In the genomic region with DNA sequence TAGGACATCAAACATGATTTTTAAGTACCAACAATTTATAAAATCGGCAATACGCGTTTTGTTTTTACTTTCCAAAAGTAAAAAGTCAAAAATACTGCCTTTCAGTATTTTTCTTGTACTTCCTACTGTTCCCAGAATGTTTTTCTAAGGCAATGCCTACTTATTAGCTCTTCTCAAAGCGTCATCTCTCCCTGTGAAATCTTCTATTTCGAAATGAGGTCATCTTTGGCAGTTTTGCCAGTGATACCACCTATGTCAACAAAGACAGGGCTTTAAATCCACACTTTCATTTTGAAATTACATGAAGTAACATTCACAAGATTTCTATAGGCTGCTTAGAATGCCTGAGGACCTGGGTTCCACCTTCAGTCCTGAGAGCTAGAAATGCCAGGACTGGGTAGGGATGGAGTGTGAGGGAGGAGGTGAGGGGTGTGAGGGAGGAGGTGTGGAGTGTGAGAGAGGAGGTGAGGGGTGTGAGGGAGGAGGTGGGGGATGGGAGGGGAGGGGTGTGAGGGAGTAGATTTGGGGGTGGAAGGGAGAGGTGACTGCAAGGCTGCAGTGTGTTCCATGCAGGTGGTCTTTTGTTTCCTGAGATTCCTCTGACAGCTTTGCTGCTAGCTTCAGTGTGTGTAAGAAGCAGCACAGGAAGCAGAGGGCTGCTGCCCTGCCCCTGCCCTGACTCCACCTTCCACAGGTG, we compare ENCODE assay signal across 7 mouse cellular contexts.
DNase-seq lines count a peak whose midpoint lies in the region; ATAC-seq and TF ChIP-seq lines count a peak whose summit lies in the region.

No protein-coding gene starts in this region.

- POLR2A ChIA-PET in Patski (lab: Charles Lee): no interaction called here

- H3K36me3 ChIP-seq in hindbrain, embryonic 13.5 days: no peaks in the 10 kb centered on the region
- no peaks in the 10 kb centered on the region for H3K36me3 ChIP-seq in midbrain, embryonic 11.5 days (ENCODE audit: control insufficient read depth, insufficient read depth, low read length)

- no peaks in the 10 kb centered on the region for H3K9me3 ChIP-seq in hindbrain, embryonic 13.5 days
- no peaks in the 10 kb centered on the region for H3K9me3 ChIP-seq in midbrain, embryonic 11.5 days (ENCODE audit: control insufficient read depth, low read length)

- H3K4me3 ChIP-seq in hindbrain, embryonic 13.5 days: no peak overlapping the region
- H3K4me3 ChIP-seq in midbrain, embryonic 11.5 days (ENCODE audit: low read depth, low read length): no peak overlapping the region

- peak; percentile 82 for ATAC-seq in Patski
- peak; percentile 84; the same call in 1 of the 2 replicates for ATAC-seq in hindbrain, embryonic 13.5 days (ENCODE audit: low FRiP score)
- ATAC-seq in midbrain, embryonic 11.5 days (ENCODE audit: low FRiP score): peak; percentile 92

- WGBS in hindbrain, embryonic 13.5 days: 90% methylated on average over 5 of the region's 5 CpGs
- WGBS in midbrain, embryonic 11.5 days: 93% methylated on average over 5 of the region's 5 CpGs

- no peak overlapping the region for H3K4me2 ChIP-seq in hindbrain, embryonic 13.5 days
- no peak overlapping the region for H3K4me2 ChIP-seq in midbrain, embryonic 11.5 days

- H3K27ac ChIP-seq in hindbrain, embryonic 13.5 days: no peak overlapping the region
- no peak overlapping the region for H3K27ac ChIP-seq in midbrain, embryonic 11.5 days (ENCODE audit: low read depth, low read length)

- no peak for TF ChIP-seq CTCF in Patski (IDR thresholded peaks at IDR 0.05)

- intact Hi-C loops in left cerebral cortex, postnatal 25 days (cut with DNase I): no loop called here

- in situ Hi-C loops in Patski (cut with MboI; ENCODE audit: low pct_unique_long_range_greater_than_20kb): no loop called here

- no peak overlapping the region for H3K9ac ChIP-seq in hindbrain, embryonic 13.5 days
- H3K9ac ChIP-seq in midbrain, embryonic 11.5 days (ENCODE audit: low read length): no peak overlapping the region

- H3K27me3 ChIP-seq in Patski: no peaks in the 10 kb centered on the region
- H3K27me3 ChIP-seq in hindbrain, embryonic 13.5 days: peaks cover 6% of the 10 kb centered on the region
- no peaks in the 10 kb centered on the region for H3K27me3 ChIP-seq in midbrain, embryonic 11.5 days (ENCODE audit: control insufficient read depth, insufficient read depth, low read length)

- CTCF ChIA-PET in Patski (lab: Charles Lee): interaction anchor here (0.9 to 1.5 kb wide), 2 partner anchors 9 to 60 kb away, joined by 3 to 4 read pairs; no protein-coding TSS in a partner anchor

- peaks cover 23% of the 10 kb centered on the region for H3K4me1 ChIP-seq in hindbrain, embryonic 13.5 days (replicated peaks)
- peaks cover 9% of the 10 kb centered on the region; the same call in 1 of the 2 replicates for H3K4me1 ChIP-seq in midbrain, embryonic 11.5 days (ENCODE audit: control insufficient read depth, insufficient read depth, low read length)

- DNase-seq in CD4-positive helper T cell, adult 2 months (ENCODE audit: low read depth, low spot score): peak; percentile 31
- no peak for DNase-seq in Patski (ENCODE audit: low read depth, low spot score)
- peak; percentile 89 for DNase-seq in midbrain, embryonic 11.5 days (ENCODE audit: low spot score, missing footprints)
- no peak for DNase-seq in left cerebral cortex, postnatal 25 days (ENCODE audit: low spot score in 2 of 2)
- DNase-seq in layer of hippocampus, adult 8-10 months (ENCODE audit: low spot score in 2 of 2): no peak
- no peak for DNase-seq in natural killer cell, adult 2 months (ENCODE audit: low spot score in 2 of 2)

Comparison
In these comparisons a context has a peak if more than half of its experiments do, and no peak if none do; other contexts are left out.
1. DNase-seq: peak in CD4-positive helper T cell, adult 2 months (single experiment) and midbrain, embryonic 11.5 days (single experiment); none in Patski (single experiment), left cerebral cortex, postnatal 25 days (0 of 2), layer of hippocampus, adult 8-10 months (0 of 2) and natural killer cell, adult 2 months (0 of 2).
2. Peak in every context shown above with its lines, with median percentiles within 50 percentile points of each other: ATAC-seq.